Mouse (Mus musculus): ENCODE results near the gene Gadd45g.

DNA sequence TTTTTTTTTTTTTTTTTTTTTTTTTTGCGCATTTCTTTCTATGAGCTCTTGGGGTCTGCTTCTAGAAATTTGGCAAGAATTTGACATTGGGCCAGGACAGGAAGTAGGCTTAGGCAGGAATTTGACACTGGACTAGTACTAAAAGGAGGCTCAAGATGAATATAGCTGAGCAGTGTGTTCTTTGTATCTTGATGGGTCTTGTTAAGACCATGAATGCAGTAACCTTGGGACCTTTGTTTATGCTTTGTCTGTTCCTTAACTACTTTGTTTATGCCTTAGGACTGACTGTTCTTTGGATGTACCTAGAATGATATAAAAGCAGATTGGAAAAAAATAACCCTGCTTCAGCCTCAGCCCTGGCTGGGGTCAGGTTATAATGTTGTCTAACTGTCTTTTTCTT, 16.3 kb downstream of the Gadd45g start:
- no peak for TF ChIP-seq POLR2A (IDR thresholded peaks at IDR 0.05; ENCODE audit: borderline replicate concordance, extremely low read depth, insufficient read depth, insufficient read length, poor library complexity, severe bottlenecking)
- TF ChIP-seq CTCF (IDR thresholded peaks at IDR 0.05; ENCODE audit: borderline replicate concordance, extremely low read depth, insufficient read depth, insufficient read length), result no peak

Data from brain, embryonic 14.5 days (tissue).